Mouse (Mus musculus): ENCODE measurements around the gene Stat6. TPM values are rescaled to one million over a fixed set of nuclear protein-coding genes. Genes with fewer than 3 reads are reported as not detected.

Gene Stat6
- polyA plus RNA-seq, 1 experiment = 32.9 TPM

- Histone ChIP-seq H3K36me3 (ENCODE audit: control insufficient read depth, insufficient read depth, low read length, poor library complexity, severe bottlenecking) (peaks cover 7% of the 10 kb centered on the region), H3K27ac (ENCODE audit: insufficient read depth, low read length) (no peak overlapping the region), H3K27me3 (ENCODE audit: control insufficient read depth, insufficient read depth, low read length, poor library complexity, severe bottlenecking) (no peaks in the 10 kb centered on the region), H3K9ac (ENCODE audit: low read depth, poor library complexity, severe bottlenecking) (peak overlapping the region; percentile 1; the same call in 1 of the 2 replicates), H3K9me3 (replicated peaks; ENCODE audit: control insufficient read depth, insufficient read depth, low read length, poor library complexity, severe bottlenecking) (no peaks in the 10 kb centered on the region), H3K4me3 (ENCODE audit: low read depth, low read length) (peak overlapping the region; percentile 11; the same call in 1 of the 2 replicates), H3K4me1 (ENCODE audit: control insufficient read depth, insufficient read depth, low read length) (peaks cover 2% of the 10 kb centered on the region)
- no peak for TF ChIP-seq POLR2A (IDR thresholded peaks at IDR 0.05; ENCODE audit: insufficient read depth, low read length)
- TF ChIP-seq CTCF (IDR thresholded peaks at IDR 0.05; ENCODE audit: low read depth, low read length) = no peak
- TF ChIP-seq EP300 (IDR thresholded peaks at IDR 0.05; ENCODE audit: insufficient read depth, low read depth, low read length) = 0 out of 2 replicates have a peak, but pooled peaks have one; percentile 8
These were observed 19.3 kb downstream of the Stat6 start for GRCm38 (mm10) chr10:127661915-127662663.

- Histone ChIP-seq H3K27me3 (ENCODE audit: control insufficient read depth, insufficient read depth, low read length, poor library complexity, severe bottlenecking) (no peaks in the 10 kb centered on the region), H3K4me3 (ENCODE audit: low read depth, low read length) (no peak overlapping the region), H3K27ac (ENCODE audit: insufficient read depth, low read length) (no peak overlapping the region), H3K9ac (ENCODE audit: low read depth, poor library complexity, severe bottlenecking) (no peak overlapping the region), H3K9me3 (replicated peaks; ENCODE audit: control insufficient read depth, insufficient read depth, low read length, poor library complexity, severe bottlenecking) (no peaks in the 10 kb centered on the region), H3K36me3 (ENCODE audit: control insufficient read depth, insufficient read depth, low read length, poor library complexity, severe bottlenecking) (peaks cover 7% of the 10 kb centered on the region), H3K4me1 (ENCODE audit: control insufficient read depth, insufficient read depth, low read length) (peaks cover 2% of the 10 kb centered on the region)
- TF ChIP-seq CTCF (IDR thresholded peaks at IDR 0.05; ENCODE audit: low read depth, low read length) (peak; percentile 45), POLR2A (IDR thresholded peaks at IDR 0.05; ENCODE audit: insufficient read depth, low read length) (no peak)
These were observed 20.0 kb downstream of the Stat6 start for GRCm38 (mm10) chr10:127662666-127663253.

- H3K4me3 ChIP-seq (ENCODE audit: low read depth, low read length) = no peak overlapping the region
- peaks cover 7% of the 10 kb centered on the region for H3K36me3 ChIP-seq (ENCODE audit: control insufficient read depth, insufficient read depth, low read length, poor library complexity, severe bottlenecking)
- no peaks in the 10 kb centered on the region for H3K27me3 ChIP-seq (ENCODE audit: control insufficient read depth, insufficient read depth, low read length, poor library complexity, severe bottlenecking)
- TF ChIP-seq EP300 (IDR thresholded peaks at IDR 0.05; ENCODE audit: insufficient read depth, low read depth, low read length) = no peak
- TF ChIP-seq POLR2A (IDR thresholded peaks at IDR 0.05; ENCODE audit: insufficient read depth, low read length) = no peak
- TF ChIP-seq CTCF (IDR thresholded peaks at IDR 0.05; ENCODE audit: low read depth, low read length) = no peak
- no peak overlapping the region for H3K9ac ChIP-seq (ENCODE audit: low read depth, poor library complexity, severe bottlenecking)
- peaks cover 2% of the 10 kb centered on the region for H3K4me1 ChIP-seq (ENCODE audit: control insufficient read depth, insufficient read depth, low read length)
- H3K9me3 ChIP-seq (replicated peaks; ENCODE audit: control insufficient read depth, insufficient read depth, low read length, poor library complexity, severe bottlenecking) = no peaks in the 10 kb centered on the region
- no peak overlapping the region for H3K27ac ChIP-seq (ENCODE audit: insufficient read depth, low read length)
These were observed 20.8 kb downstream of the Stat6 start for GRCm38 (mm10) chr10:127663590-127663989.

GRCm38 (mm10) chr10:127664166-127664565, 21.4 kb downstream of the Stat6 start:
- peaks cover 2% of the 10 kb centered on the region for H3K4me1 ChIP-seq (ENCODE audit: control insufficient read depth, insufficient read depth, low read length)
- H3K36me3 ChIP-seq (ENCODE audit: control insufficient read depth, insufficient read depth, low read length, poor library complexity, severe bottlenecking) = peaks cover 7% of the 10 kb centered on the region
- H3K27ac ChIP-seq (ENCODE audit: insufficient read depth, low read length) = no peak overlapping the region
- H3K9me3 ChIP-seq (replicated peaks; ENCODE audit: control insufficient read depth, insufficient read depth, low read length, poor library complexity, severe bottlenecking) = no peaks in the 10 kb centered on the region
- TF ChIP-seq EP300 (IDR thresholded peaks at IDR 0.05; ENCODE audit: insufficient read depth, low read depth, low read length) (no peak), POLR2A (IDR thresholded peaks at IDR 0.05; ENCODE audit: insufficient read depth, low read length) (no peak), CTCF (IDR thresholded peaks at IDR 0.05; ENCODE audit: low read depth, low read length) (no peak)
- no peaks in the 10 kb centered on the region for H3K27me3 ChIP-seq (ENCODE audit: control insufficient read depth, insufficient read depth, low read length, poor library complexity, severe bottlenecking)
- H3K4me3 ChIP-seq (ENCODE audit: low read depth, low read length) = no peak overlapping the region
- H3K9ac ChIP-seq (ENCODE audit: low read depth, poor library complexity, severe bottlenecking) = no peak overlapping the region

GRCm38 (mm10) chr10:127664891-127665290, 22.1 kb downstream of the Stat6 start:
- Histone ChIP-seq H3K27ac (ENCODE audit: insufficient read depth, low read length) (no peak overlapping the region), H3K4me3 (ENCODE audit: low read depth, low read length) (no peak overlapping the region), H3K4me1 (ENCODE audit: control insufficient read depth, insufficient read depth, low read length) (no peaks in the 10 kb centered on the region), H3K9ac (ENCODE audit: low read depth, poor library complexity, severe bottlenecking) (no peak overlapping the region), H3K36me3 (ENCODE audit: control insufficient read depth, insufficient read depth, low read length, poor library complexity, severe bottlenecking) (peaks cover 4% of the 10 kb centered on the region), H3K27me3 (ENCODE audit: control insufficient read depth, insufficient read depth, low read length, poor library complexity, severe bottlenecking) (no peaks in the 10 kb centered on the region), H3K9me3 (replicated peaks; ENCODE audit: control insufficient read depth, insufficient read depth, low read length, poor library complexity, severe bottlenecking) (no peaks in the 10 kb centered on the region)
- TF ChIP-seq CTCF (IDR thresholded peaks at IDR 0.05; ENCODE audit: low read depth, low read length) (no peak), POLR2A (IDR thresholded peaks at IDR 0.05; ENCODE audit: insufficient read depth, low read length) (no peak), EP300 (IDR thresholded peaks at IDR 0.05; ENCODE audit: insufficient read depth, low read depth, low read length) (no peak)

Data from ES-Bruce4 (cell line).